Mouse (Mus musculus): ENCODE data around the gene Gtf2e1. TPM values are rescaled to one million over a fixed set of nuclear protein-coding genes. Genes with fewer than 3 reads are reported as not detected.
A peak's percentile ranks its signal among the peaks of the same experiment; 100 is the strongest.

The Gtf2e1 gene
- polyA plus RNA-seq (2015; fragmentation: Nextera tagmentation; extraction: Ambion mirVana), result 11.5 and 14.2 TPM in 2 replicates

DNA sequence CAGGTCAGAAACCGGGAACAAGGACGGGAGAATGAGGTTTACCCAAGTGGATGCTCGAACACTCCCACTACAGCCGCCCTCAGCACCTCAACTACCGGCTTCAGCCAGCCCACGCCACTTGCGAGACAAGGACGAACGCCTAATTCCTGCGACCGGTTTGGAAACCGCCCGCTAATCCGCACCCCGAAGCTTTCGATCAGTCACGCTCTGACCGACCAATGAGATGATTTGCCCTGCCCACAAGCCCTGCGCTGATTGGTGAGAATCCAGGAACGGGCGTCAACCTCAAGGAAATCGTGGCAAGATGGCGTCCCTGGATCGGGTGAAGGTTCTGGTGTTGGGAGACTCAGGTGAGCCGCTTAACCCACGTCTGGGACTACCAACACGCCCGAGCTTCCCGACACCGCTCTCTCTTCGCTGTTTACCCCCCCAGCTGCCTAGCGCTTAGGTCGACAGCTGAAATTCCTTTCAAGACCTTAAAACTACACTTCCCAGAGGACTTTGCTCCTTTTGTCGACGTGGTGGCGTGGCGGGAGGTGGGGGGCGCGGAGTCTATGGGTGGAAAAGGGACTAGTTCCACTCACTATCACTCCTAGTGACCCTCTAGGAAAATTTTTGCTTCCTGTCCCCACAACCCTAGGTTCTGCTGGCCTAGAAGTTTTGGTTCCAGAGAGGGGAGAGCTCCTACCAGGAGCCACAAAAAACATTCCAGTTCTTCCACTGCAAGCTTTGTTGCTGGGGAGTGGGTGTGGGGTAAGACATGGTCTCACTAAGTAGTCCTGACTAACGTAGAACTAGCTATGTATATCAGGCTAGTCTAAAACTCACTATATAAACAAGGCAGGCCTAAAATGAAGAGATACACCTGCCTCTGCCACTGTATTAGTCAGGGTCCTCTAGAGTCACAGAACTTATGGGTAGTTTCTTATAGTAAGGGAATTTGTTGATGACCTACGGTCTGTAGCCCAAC is at the start of gene Gtf2e1, which contains the start of gene Rabl3:
Gene Gtf2e1, minus strand, starts transcription at position 179 of the 970 bp plus-strand sequence.
Gene Rabl3, plus strand, starts transcription at position 275 of the 970 bp plus-strand sequence.
- DNase-seq (peak; percentile 95), ATAC-seq (ENCODE audit: low read depth) (peak; percentile 98)
- peak within 1 kb of the TSS; percentile 88 for H3K9ac ChIP-seq
- H3K4me3 ChIP-seq (replicated peaks), result peak within 1 kb of the TSS; percentile 79
- peak within 1 kb of the TSS; percentile 92 for H3K4me2 ChIP-seq
- H3K27ac ChIP-seq, result peak within 1 kb of the TSS; percentile 70
- no peaks in the 10 kb centered on the region for H3K27me3 ChIP-seq
- peaks cover 27% of the 10 kb centered on the region for H3K4me1 ChIP-seq (replicated peaks)
- H3K36me3 ChIP-seq, result peaks cover 18% of the 10 kb centered on the region
- 1% methylated on average over 41 of the region's 41 CpGs for WGBS (ENCODE audit: insufficient replicate concordance)
- no peaks in the 10 kb centered on the region for H3K9me3 ChIP-seq (replicated peaks)

DNA sequence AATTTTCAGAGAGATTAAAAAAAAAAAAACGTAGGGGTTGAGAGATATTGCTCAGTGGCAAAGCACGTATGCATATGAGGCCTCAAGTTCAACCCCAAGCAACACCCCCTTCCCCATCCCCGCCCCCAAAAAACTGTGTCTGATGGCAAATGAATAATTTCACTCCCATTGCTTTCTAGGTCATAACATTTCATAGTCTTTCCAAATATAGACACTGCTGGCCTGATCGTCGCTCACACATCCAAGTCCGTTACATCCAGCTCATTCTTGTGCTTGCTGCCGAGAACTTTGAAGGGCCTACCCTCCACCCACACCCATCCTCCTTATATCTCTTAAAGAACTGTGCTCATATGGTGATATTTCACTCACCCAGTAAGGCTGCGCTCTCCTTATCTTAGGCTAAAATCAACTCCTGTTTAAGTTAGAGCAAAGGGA is 45.6 kb upstream of the Gtf2e1 start:
- no peak overlapping the region for H3K27ac ChIP-seq
- H3K4me2 ChIP-seq, result no peak overlapping the region
- H3K9ac ChIP-seq, result no peak overlapping the region
- H3K4me1 ChIP-seq (replicated peaks), result peaks cover 10% of the 10 kb centered on the region
- peaks cover 3% of the 10 kb centered on the region; the same call in 1 of the 2 replicates for H3K27me3 ChIP-seq
- ATAC-seq (ENCODE audit: low read depth) (no peak), DNase-seq (no peak)
- no peaks in the 10 kb centered on the region for H3K9me3 ChIP-seq (replicated peaks)
- WGBS (ENCODE audit: insufficient replicate concordance), result 58% methylated on average over 8 of the region's 8 CpGs
- H3K4me3 ChIP-seq (replicated peaks), result no peak overlapping the region
- H3K36me3 ChIP-seq, result no peaks in the 10 kb centered on the region

DNA sequence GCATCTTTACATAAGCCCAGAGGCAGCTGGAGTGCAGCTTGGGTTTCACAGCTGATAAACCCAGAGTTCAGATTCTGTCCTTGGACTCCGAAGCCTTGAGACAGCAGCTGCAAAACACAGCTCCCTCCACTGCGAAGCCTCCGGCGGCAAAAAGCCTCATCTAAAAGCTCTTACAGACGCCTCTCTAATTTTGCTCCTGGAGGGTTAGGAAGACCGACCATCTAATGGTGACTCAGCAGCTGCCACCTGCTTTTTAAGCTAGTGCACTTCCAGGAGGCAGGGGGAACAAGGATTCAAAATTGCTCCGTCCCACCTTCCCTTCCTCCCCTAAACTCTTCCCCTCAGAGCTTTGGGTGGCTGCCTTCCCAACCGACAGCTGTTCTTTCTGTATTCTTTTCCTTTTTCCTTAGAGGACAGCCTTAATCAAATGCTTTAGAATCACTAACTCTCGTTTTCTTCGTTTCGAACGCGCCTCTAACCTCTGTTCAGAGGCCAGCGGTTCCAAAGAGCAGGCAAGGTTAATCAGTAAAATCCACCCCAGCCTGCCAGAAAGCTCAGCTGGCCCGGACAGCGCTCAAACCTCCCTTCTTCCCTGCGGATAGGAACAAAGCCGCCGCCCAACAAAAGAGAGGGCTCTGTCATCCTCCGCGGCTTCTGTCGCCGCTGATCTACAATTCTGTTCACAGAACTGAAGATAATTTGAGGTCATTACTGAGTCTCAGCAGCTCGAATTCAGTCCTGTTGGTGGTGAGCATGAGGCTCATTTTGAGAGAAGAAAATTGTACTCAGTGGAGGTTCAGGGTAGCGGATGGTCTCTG is 44.8 kb upstream of the Gtf2e1 start:
- Histone ChIP-seq H3K4me3 (replicated peaks) (peak overlapping the region; percentile 27), H3K9ac (peak overlapping the region; percentile 45), H3K36me3 (no peaks in the 10 kb centered on the region), H3K27ac (peak overlapping the region; percentile 71), H3K4me2 (peak overlapping the region; percentile 56), H3K27me3 (peaks cover 3% of the 10 kb centered on the region; the same call in 1 of the 2 replicates), H3K4me1 (replicated peaks) (peaks cover 10% of the 10 kb centered on the region), H3K9me3 (replicated peaks) (no peaks in the 10 kb centered on the region)
- ATAC-seq (ENCODE audit: low read depth), result peak; percentile 62; the same call in 1 of the 2 replicates
- WGBS (ENCODE audit: insufficient replicate concordance), result 7% methylated on average over 25 of the region's 25 CpGs
- no peak for DNase-seq

DNA sequence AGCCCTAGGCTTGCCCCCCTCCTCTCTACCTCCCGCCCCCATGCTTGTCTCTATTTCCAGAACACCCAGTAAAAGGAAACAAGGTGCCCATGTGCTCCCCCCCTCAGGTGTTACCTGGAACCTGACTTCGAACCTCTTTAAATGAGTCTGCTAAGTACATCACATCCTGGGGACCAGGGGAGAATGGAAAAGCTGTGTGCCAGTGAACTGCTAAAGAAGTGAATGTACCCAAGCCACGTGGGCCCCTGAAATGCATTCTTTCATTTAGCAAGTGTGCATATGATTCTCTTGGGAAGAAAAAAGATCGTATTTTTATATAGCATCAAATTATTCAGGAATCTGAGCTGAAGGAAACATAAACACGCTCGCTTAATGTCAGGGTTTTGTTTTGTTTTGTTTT is 44.2 kb upstream of the Gtf2e1 start:
- H3K4me2 ChIP-seq, result peak overlapping the region; percentile 56
- DNase-seq, result no peak
- H3K9me3 ChIP-seq (replicated peaks), result no peaks in the 10 kb centered on the region
- 0 out of 2 replicates have a peak overlapping the region, but pooled peaks have one; percentile 27 for H3K4me3 ChIP-seq (replicated peaks)
- peaks cover 10% of the 10 kb centered on the region for H3K4me1 ChIP-seq (replicated peaks)
- ATAC-seq (ENCODE audit: low read depth), result no peak
- H3K27ac ChIP-seq, result peak overlapping the region; percentile 71; the same call in 1 of the 2 replicates
- WGBS (ENCODE audit: insufficient replicate concordance), result 43% methylated on average over 6 of the region's 6 CpGs
- peaks cover 3% of the 10 kb centered on the region; the same call in 1 of the 2 replicates for H3K27me3 ChIP-seq
- H3K9ac ChIP-seq, result 0 out of 2 replicates have a peak overlapping the region, but pooled peaks have one; percentile 45
- no peaks in the 10 kb centered on the region for H3K36me3 ChIP-seq

DNA sequence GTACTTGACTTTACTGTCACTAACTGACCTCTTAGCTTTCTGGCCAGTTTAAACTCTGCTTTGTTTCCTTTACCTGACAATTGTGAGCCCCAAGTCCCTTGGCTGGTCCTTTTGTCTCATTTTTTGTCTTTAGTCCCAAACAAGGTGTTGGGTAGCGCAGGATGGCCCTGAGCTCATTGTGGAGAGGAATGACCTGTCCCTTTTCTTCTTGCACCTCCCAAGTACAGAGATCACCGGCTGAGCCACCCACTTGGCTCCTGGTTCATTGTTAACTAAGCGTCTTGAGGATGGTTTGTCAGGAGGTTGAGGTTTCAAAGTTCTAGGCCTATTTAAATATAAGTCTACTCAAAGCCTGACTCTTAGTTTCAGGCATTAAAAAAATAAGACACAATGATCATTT is 43.7 kb upstream of the Gtf2e1 start:
- 77% methylated on average over 3 of the region's 3 CpGs for WGBS (ENCODE audit: insufficient replicate concordance)
- Histone ChIP-seq H3K27ac (no peak overlapping the region), H3K4me3 (replicated peaks) (no peak overlapping the region), H3K9ac (no peak overlapping the region), H3K9me3 (replicated peaks) (no peaks in the 10 kb centered on the region), H3K36me3 (no peaks in the 10 kb centered on the region), H3K4me2 (0 out of 2 replicates have a peak overlapping the region, but pooled peaks have one; percentile 56), H3K4me1 (replicated peaks) (peaks cover 10% of the 10 kb centered on the region), H3K27me3 (peaks cover 3% of the 10 kb centered on the region; the same call in 1 of the 2 replicates)
- ATAC-seq (ENCODE audit: low read depth) (no peak), DNase-seq (no peak)

DNA sequence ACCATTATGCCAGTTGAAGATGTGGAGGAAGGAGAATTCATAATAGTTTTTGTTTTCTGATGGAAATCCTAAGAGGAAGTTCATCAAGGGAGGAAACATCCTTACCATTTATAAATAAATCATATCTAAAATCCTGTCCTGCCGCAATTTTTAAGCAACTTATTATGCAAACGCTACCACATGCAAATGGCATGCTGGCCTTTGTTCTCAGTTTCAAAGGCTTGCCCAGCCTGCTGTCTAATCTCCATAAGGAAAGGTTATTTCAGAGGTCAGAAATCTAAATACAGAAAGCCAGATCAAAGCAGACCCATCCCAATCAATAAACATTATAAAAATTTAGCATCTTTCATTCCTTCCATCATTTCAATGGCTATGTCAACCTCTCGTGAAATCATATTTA is 42.3 kb upstream of the Gtf2e1 start:
- peaks cover 3% of the 10 kb centered on the region; the same call in 1 of the 2 replicates for H3K27me3 ChIP-seq
- 70% methylated on average over 3 of the region's 3 CpGs for WGBS (ENCODE audit: insufficient replicate concordance)
- no peaks in the 10 kb centered on the region for H3K36me3 ChIP-seq
- DNase-seq (no peak), ATAC-seq (ENCODE audit: low read depth) (no peak)
- peaks cover 10% of the 10 kb centered on the region for H3K4me1 ChIP-seq (replicated peaks)
- no peaks in the 10 kb centered on the region for H3K9me3 ChIP-seq (replicated peaks)
- H3K4me2 ChIP-seq, result peak overlapping the region; percentile 26
- H3K27ac ChIP-seq, result no peak overlapping the region; the same call in 1 of the 2 replicates
- 0 out of 2 replicates have a peak overlapping the region, but pooled peaks have one; percentile 24 for H3K4me3 ChIP-seq (replicated peaks)
- H3K9ac ChIP-seq, result no peak overlapping the region

DNA sequence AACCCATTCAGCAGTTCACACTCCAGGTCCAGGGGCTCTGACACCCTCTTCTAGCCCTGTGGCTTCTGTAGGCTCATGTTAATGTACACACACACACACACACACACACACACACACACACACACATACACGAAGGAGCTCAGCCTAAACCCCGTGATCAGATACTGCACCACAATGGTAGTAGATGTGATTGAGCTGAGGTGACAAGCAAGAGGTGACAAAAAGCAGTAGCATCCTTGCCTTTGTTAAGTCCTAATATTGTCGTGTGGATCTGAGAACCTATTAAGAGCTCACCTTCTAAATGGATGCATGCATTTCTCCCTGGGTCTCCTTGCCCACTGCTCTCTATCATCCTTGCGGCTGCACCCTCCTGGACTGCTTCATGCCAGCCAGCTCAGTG is 41.1 kb upstream of the Gtf2e1 start:
- Histone ChIP-seq H3K4me1 (replicated peaks) (peaks cover 10% of the 10 kb centered on the region), H3K9ac (no peak overlapping the region), H3K4me2 (peak overlapping the region; percentile 26), H3K9me3 (replicated peaks) (no peaks in the 10 kb centered on the region), H3K36me3 (no peaks in the 10 kb centered on the region), H3K27ac (peak overlapping the region; percentile 68), H3K27me3 (peaks cover 3% of the 10 kb centered on the region; the same call in 1 of the 2 replicates), H3K4me3 (replicated peaks) (peak overlapping the region; percentile 24)
- ATAC-seq (ENCODE audit: low read depth) (no peak), DNase-seq (no peak)
- WGBS (ENCODE audit: insufficient replicate concordance), result 64% methylated on average over 4 of the region's 4 CpGs

DNA sequence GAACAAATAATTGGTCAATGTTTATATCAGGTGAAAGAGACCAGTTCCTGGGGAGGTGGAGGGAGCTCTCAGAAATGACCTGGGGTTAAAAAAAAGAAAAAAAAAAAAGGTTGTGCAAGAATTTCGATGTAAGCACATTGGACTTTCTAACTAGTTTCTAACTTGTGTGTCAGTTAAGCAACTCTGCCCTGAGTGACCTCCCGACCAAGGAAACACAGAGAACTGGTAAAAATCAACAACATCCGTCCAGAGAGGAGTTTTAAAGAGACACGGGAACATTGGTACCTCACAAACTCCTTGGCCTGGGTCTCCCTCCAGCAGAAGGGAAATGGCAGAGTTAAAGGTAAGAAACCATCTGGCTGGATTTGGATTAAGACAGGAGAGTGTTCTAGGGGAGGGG is 40.4 kb upstream of the Gtf2e1 start, which contains the start of gene Hgd:
Gene Hgd, plus strand, starts transcription at position 160 of the 400 bp plus-strand sequence.
- no peaks in the 10 kb centered on the region for H3K9me3 ChIP-seq (replicated peaks)
- H3K4me3 ChIP-seq (replicated peaks), result peak within 1 kb of the TSS; percentile 24
- H3K4me2 ChIP-seq, result peak within 1 kb of the TSS; percentile 26
- H3K27me3 ChIP-seq, result peaks cover 3% of the 10 kb centered on the region; the same call in 1 of the 2 replicates
- peaks cover 10% of the 10 kb centered on the region for H3K4me1 ChIP-seq (replicated peaks)
- no peaks in the 10 kb centered on the region for H3K36me3 ChIP-seq
- no peak within 1 kb of the TSS for H3K9ac ChIP-seq
- DNase-seq, result no peak
- ATAC-seq (ENCODE audit: low read depth), result peak; percentile 24
- H3K27ac ChIP-seq, result peak within 1 kb of the TSS; percentile 68
- WGBS (ENCODE audit: insufficient replicate concordance), result 32% methylated on average over 4 of the region's 4 CpGs

DNA sequence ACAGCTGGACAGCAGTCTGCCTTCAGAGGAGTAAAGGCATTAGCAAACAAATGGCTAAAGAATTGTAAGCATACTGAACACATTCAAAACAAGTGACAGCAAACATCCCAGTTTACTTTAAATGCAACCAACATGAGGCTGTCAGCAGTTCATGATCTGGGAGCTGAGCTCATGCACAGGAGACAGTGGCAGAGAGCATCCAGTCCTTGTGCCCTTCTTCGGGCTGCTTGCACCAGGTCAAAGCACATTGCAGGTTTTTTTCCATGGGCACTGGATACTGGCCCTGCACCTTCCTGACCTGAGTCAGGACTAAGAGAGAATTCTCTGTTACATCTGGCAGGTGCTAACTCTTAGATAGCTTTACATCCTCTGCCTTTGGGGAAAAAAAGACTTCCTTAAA is 40.0 kb upstream of the Gtf2e1 start:
- H3K9me3 ChIP-seq (replicated peaks), result no peaks in the 10 kb centered on the region
- WGBS (ENCODE audit: insufficient replicate concordance), result 52% methylated on average over 1 of the region's 1 CpGs
- H3K27me3 ChIP-seq, result peaks cover 3% of the 10 kb centered on the region; the same call in 1 of the 2 replicates
- peaks cover 9% of the 10 kb centered on the region for H3K4me1 ChIP-seq (replicated peaks)
- H3K36me3 ChIP-seq, result no peaks in the 10 kb centered on the region
- DNase-seq, result no peak
- no peak overlapping the region for H3K4me3 ChIP-seq (replicated peaks)
- peak overlapping the region; percentile 59 for H3K27ac ChIP-seq
- no peak overlapping the region for H3K9ac ChIP-seq
- H3K4me2 ChIP-seq, result no peak overlapping the region
- peak; percentile 15; the same call in 1 of the 2 replicates for ATAC-seq (ENCODE audit: low read depth)

DNA sequence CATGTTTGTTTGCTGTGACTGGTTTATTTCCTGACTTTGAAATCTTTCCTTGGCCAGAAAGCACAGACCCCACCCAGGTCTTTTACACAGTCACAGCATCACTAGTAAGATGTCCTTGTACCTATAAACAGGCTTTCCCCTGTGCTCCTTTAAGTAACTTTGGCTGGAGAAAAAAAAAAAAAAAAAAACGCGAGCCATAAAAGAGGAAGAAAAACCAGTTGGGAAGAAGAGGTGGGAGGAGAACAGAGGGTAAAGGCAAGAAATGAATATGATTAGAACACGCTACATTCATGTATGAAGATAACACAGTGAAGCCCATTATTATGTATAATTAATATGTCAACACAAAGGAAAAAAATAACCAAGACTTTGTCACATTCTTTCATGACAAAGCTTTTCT is 35.7 kb upstream of the Gtf2e1 start:
- Histone ChIP-seq H3K27ac (no peak overlapping the region), H3K9me3 (replicated peaks) (no peaks in the 10 kb centered on the region; the same call in 1 of the 2 replicates), H3K4me3 (replicated peaks) (no peak overlapping the region), H3K36me3 (peaks cover 20% of the 10 kb centered on the region), H3K4me2 (no peak overlapping the region), H3K4me1 (replicated peaks) (no peaks in the 10 kb centered on the region), H3K27me3 (no peaks in the 10 kb centered on the region), H3K9ac (no peak overlapping the region)
- 49% methylated on average over 3 of the region's 3 CpGs for WGBS (ENCODE audit: insufficient replicate concordance)
- DNase-seq, result no peak
- ATAC-seq (ENCODE audit: low read depth), result no peak

Measured in liver, embryonic 13.5 days (tissue).